Mouse (Mus musculus) liver, postnatal 0 days (tissue): ENCODE results near the gene H2afb1. TPM values are rescaled to one million over a fixed set of nuclear protein-coding genes. Genes with fewer than 3 reads are reported as not detected.
"Not testable (repeated sequence)": the region's sequence is repeated elsewhere in the genome, so short reads cannot be mapped to it uniquely, and the experiment has no call there.

ENCODE experiments used
- ATAC-seq: fragments of 200-750 bp; cut with Nextera tagmentation; 2 replicates; pipeline ENCODE4 v1.8.0; 2017; ENCODE audit warnings: mild to moderate bottlenecking, moderate library complexity
- DNase-seq: peaks from one replicate; pipeline ENCODE4 v3.0.0-alpha.2; 2016
- H3K27ac ChIP-seq: fragments of 300-500 bp; sonication (generic); 2 replicates; pipeline ENCODE4 v1.5.1; 2014; ENCODE audit warnings: antibody characterized with exemption, moderate library complexity, mild to moderate bottlenecking, low read depth
- H3K27me3 ChIP-seq: fragments of 300-500 bp; sonication (generic); 2 replicates; pipeline ENCODE4 v1.6.1; 2014; ENCODE audit warnings: low read length, control low read depth, mixed read lengths; ENCODE audit not compliant: insufficient read depth
- H3K36me3 ChIP-seq: fragments of 300-500 bp; sonication (generic); replicated peaks from 2 replicates; pipeline ENCODE4 v1.6.1; 2014; ENCODE audit warnings: mild to moderate bottlenecking, control low read depth, low read length, moderate library complexity, mixed read lengths; ENCODE audit not compliant: insufficient read depth
- H3K4me1 ChIP-seq: fragments of 300-500 bp; sonication (generic); 2 replicates; pipeline ENCODE4 v1.6.1; 2014; ENCODE audit warnings: antibody characterized with exemption, mild to moderate bottlenecking, control low read depth; ENCODE audit not compliant: insufficient read depth
- H3K4me2 ChIP-seq: fragments of 300-500 bp; sonication (generic); 2 replicates; pipeline ENCODE4 v1.6.1; 2014; ENCODE audit warnings: low read depth, mild to moderate bottlenecking, low read length, moderate library complexity, mixed read lengths
- H3K4me3 ChIP-seq: fragments of 300-500 bp; sonication (generic); 2 replicates; pipeline ENCODE4 v1.5.1; 2014; ENCODE audit warnings: low read depth, low read length
- H3K9ac ChIP-seq: fragments of 300-500 bp; sonication (generic); replicated peaks from 2 replicates; pipeline ENCODE4 v1.6.1; 2014; ENCODE audit warnings: mild to moderate bottlenecking, moderate library complexity
- H3K9me3 ChIP-seq: fragments of 300-500 bp; sonication (generic); 2 replicates; pipeline ENCODE4 v1.6.1; 2016; ENCODE audit warnings: mild to moderate bottlenecking, control low read depth, low read length, mixed read lengths
- CTCF ChIP-seq: sonication (generic); IDR thresholded peaks from 2 replicates; pipeline ENCODE4 v1.5.1; 2016; ENCODE audit warnings: antibody characterized with exemption, low read depth
- EP300 ChIP-seq: IDR thresholded peaks from 2 replicates; pipeline ENCODE4 v1.6.1; 2016; ENCODE audit warnings: antibody characterized with exemption, low read depth, mild to moderate bottlenecking
- WGBS: fragments of 180-500 bp; shearing (Covaris S2); extraction: QIAGEN DNeasy Blood & Tissue Kit; methylation state at CpG from one replicate; pipeline ENCODE4 v1.1.7; 2014; ENCODE audit not compliant: insufficient replicate concordance; 5-methylcytosine and 5-hydroxymethylcytosine counted together
- polyA plus RNA-seq: library from polyadenylated mRNA; unstranded; fragments of >200 nt; fragmentation: Nextera tagmentation; extraction: Ambion mirVana; gene quantifications from 2 replicates; pipeline ENCODE4 v1.2.1, GENCODE M21; 2015

The H2afb1 gene
- not detected in 2 replicates for polyA plus RNA-seq

GRCm38 (mm10) chrX:117014457-117014856 lies at the start of gene H2afb1:
TSS of gene H2afb1 (plus strand) at chrX:117014757.
- H3K27ac ChIP-seq, H3K9ac ChIP-seq, H3K4me3 ChIP-seq, H3K4me2 ChIP-seq, H3K4me1 ChIP-seq, H3K27me3 ChIP-seq, H3K9me3 ChIP-seq, ATAC-seq, H3K36me3 ChIP-seq, DNase-seq: not testable (repeated sequence)
- 77% methylated on average over 1 of the region's 8 CpGs for WGBS

- Histone ChIP-seq H3K9me3 (no peaks in the 10 kb centered on the region), H3K36me3 (no peaks in the 10 kb centered on the region), H3K4me2 (no peak overlapping the region), H3K9ac (no peak overlapping the region), H3K4me1 (no peaks in the 10 kb centered on the region), H3K27ac (no peak overlapping the region), H3K4me3 (no peak overlapping the region), H3K27me3 (no peaks in the 10 kb centered on the region)
- whole genome bisulfite sequencing: 63% methylated on average over 2 of the region's 2 CpGs
- no peak for DNase-seq
- no peak for ATAC-seq
- no peak for TF ChIP-seq EP300
- TF ChIP-seq CTCF: no peak
Observed at GRCm38 (mm10) chrX:117036085-117036484, 21.5 kb downstream of the H2afb1 start.
